Mouse (Mus musculus) cerebellum, adult 2 months (tissue): Measurements from ENCODE around the gene F10. TPM values are rescaled to one million over a fixed set of nuclear protein-coding genes. Genes with fewer than 3 reads are reported as not detected.

Experiments
- DNase-seq, 2 experiments: peaks; one replicate each; pipeline ENCODE4 v3.0.0; 2021
- H3K27ac ChIP-seq: fragments of 200-500 bp; 2 replicates; pipeline ENCODE4 v1.5.1; 2012; ENCODE audit warnings: low read length, control low read depth, inconsistent platforms; ENCODE audit not compliant: insufficient read depth
- H3K27me3 ChIP-seq: fragments of 200-500 bp; 2 replicates; pipeline ENCODE4 v1.6.1; 2012; ENCODE audit warnings: inconsistent platforms, mild to moderate bottlenecking, low read length, moderate library complexity; ENCODE audit not compliant: control insufficient read depth, insufficient read depth
- H3K4me1 ChIP-seq: fragments of 200-500 bp; 2 replicates; pipeline ENCODE4 v1.6.1; 2011; ENCODE audit warnings: low read length; ENCODE audit not compliant: control insufficient read depth, insufficient read depth
- H3K4me3 ChIP-seq: fragments of 200-500 bp; replicated peaks from 2 replicates; pipeline ENCODE3; 2011; ENCODE audit warnings: mild to moderate bottlenecking, low read depth, low read length, control low read depth; ENCODE audit not compliant: insufficient read depth
- CTCF ChIP-seq: fragments of 200-500 bp; IDR thresholded peaks from 2 replicates; pipeline ENCODE4 v1.5.1; 2011; ENCODE audit warnings: low read depth, mild to moderate bottlenecking, control low read depth, low read length, moderate library complexity, borderline replicate concordance; ENCODE audit not compliant: insufficient read depth
- POLR2A ChIP-seq: fragments of 200-500 bp; IDR thresholded peaks from 2 replicates; pipeline ENCODE4 v1.6.1; 2011; ENCODE audit warnings: low read length, control low read depth, borderline replicate concordance; ENCODE audit not compliant: insufficient read depth
- WGBS: fragments of 180-500 bp; shearing (Covaris S2); methylation state at CpG from one replicate; pipeline ENCODE4 v1.1.7; 2018; 5-methylcytosine and 5-hydroxymethylcytosine counted together
- polyA plus RNA-seq: library from polyadenylated mRNA; depleted of rRNA; stranded (reverse); fragments of >200 nt; gene quantifications from 2 replicates; pipeline ENCODE4 v1.2.3, GENCODE M21; 2012

F10 gene
- polyA plus RNA-seq, 1 experiment = not detected

DNA sequence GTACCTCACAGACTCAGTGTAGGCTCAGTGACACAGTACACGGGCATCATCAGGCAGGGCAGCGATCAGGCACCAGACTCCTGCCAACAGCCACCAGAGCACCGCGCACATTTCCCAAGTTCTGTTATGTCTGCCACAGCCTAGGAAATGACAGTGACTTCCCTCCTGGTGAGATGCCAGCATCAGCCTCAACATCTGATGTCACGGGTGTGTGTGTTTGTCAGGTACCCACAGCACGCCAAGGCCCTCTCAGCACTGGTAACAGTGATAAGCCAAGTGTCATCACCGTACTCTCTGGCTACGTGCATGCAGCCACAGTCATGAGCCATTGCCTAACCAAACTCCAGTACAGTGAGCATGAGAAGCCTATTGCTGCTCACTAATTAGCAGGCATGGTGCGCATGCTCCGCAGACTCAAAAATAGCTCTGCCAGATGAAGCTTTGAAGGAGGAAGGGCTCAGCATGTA, 729 bp upstream of the F10 start:
- Histone ChIP-seq H3K27ac (no peak overlapping the region), H3K4me1 (no peaks in the 10 kb centered on the region), H3K4me3 (no peak overlapping the region), H3K27me3 (no peaks in the 10 kb centered on the region)
- 73% methylated on average over 10 of the region's 10 CpGs for WGBS
- TF ChIP-seq POLR2A (no peak), CTCF (no peak)
- no peak for DNase-seq

DNA sequence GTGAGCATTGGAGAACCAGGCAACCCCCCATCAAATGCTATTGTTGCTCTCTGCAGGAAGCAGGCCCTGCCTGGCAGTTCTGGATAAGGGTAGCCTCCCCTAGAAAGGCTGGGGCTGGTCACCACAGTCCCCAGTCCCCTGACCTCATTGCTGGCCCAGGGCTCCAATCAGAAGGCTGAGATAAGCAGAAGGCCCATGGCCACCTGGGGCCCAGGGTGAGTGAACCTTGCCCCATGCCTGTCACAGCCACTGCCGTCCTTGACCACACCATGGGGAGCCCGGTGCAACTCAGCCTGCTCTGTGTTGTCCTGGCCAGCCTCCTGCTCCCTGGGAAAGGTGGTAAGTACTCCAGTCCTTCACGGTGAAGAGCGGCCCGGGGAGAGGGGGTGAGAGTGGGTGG, 461 bp downstream of the F10 start:
- TF ChIP-seq CTCF (no peak), POLR2A (no peak)
- H3K27ac ChIP-seq = no peak overlapping the region
- H3K4me1 ChIP-seq = no peaks in the 10 kb centered on the region
- 22% methylated on average over 5 of the region's 5 CpGs for WGBS
- no peaks in the 10 kb centered on the region for H3K27me3 ChIP-seq
- H3K4me3 ChIP-seq = no peak overlapping the region
- DNase-seq = no peak

DNA sequence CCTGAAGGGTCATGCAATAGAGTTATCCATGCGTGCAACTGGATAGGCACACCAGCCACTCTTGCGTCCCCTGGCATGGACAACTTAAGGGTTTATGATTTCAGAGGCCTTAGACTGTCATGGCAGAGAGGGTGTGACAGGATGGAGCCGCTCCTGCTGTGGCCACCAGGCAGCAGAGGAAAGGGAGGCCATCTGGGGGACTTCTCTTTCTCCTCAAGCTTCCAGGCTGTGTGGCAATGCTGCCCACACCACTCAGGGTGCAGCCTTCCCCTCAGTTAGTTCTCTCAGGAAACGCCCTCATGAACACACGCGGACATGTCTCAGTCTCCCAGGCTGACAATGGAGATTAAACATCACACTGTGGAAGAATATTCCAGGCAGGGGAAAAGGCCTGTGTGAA, 1.9 kb downstream of the F10 start:
- Histone ChIP-seq H3K4me1 (no peaks in the 10 kb centered on the region), H3K4me3 (no peak overlapping the region), H3K27me3 (no peaks in the 10 kb centered on the region), H3K27ac (no peak overlapping the region)
- TF ChIP-seq POLR2A = no peak
- no peak for TF ChIP-seq CTCF
- DNase-seq = no peak
- WGBS = 64% methylated on average over 6 of the region's 6 CpGs

DNA sequence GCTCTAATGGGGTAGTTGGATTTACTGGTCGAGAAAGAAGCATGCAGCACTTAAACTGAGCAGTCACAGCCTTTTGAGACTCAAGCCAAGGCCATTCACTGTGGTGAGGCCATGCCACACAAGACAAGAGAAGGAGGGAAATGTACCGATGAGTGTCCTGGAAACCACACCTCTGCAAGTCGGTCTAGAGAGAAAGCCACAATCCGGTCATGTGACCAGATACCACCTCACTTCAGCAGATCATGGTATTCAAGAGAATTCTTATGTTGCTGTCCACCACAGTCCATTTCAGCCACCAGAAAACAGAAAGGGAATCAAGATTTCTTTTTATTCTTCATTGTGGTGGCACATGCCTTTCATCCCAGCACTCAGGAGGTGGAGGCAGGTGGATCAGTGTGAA, 4.4 kb downstream of the F10 start:
- TF ChIP-seq POLR2A = no peak
- no peak for TF ChIP-seq CTCF
- no peak overlapping the region for H3K27ac ChIP-seq
- no peaks in the 10 kb centered on the region for H3K27me3 ChIP-seq
- H3K4me3 ChIP-seq = no peak overlapping the region
- 75% methylated on average over 4 of the region's 4 CpGs for WGBS
- no peaks in the 10 kb centered on the region for H3K4me1 ChIP-seq
- DNase-seq = no peak

DNA sequence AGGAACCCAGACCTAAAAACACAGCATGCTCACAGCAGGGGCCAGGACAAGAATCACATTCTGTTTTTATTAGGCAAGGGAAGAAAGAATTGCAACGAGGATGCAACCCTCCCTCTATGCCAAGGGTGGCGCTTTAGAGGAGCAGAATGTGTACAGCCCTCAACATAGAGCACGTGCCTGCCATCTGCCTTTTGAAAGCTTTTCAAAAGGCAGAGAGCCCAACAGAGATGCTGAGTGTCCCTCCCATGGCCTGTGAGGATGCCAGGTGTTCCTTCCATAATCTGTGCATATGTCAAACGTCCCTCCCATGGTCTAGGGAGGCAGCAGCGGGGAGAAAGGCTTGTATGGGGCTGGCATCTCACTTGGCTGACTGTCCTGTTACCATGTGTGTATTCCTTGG, 10.5 kb downstream of the F10 start:
- 7% methylated on average over 5 of the region's 5 CpGs for WGBS
- Histone ChIP-seq H3K27ac (no peak overlapping the region), H3K27me3 (no peaks in the 10 kb centered on the region), H3K4me3 (no peak overlapping the region), H3K4me1 (peaks cover 3% of the 10 kb centered on the region; the same call in 1 of the 2 replicates)
- TF ChIP-seq POLR2A = no peak
- no peak for TF ChIP-seq CTCF
- DNase-seq = no peak

DNA sequence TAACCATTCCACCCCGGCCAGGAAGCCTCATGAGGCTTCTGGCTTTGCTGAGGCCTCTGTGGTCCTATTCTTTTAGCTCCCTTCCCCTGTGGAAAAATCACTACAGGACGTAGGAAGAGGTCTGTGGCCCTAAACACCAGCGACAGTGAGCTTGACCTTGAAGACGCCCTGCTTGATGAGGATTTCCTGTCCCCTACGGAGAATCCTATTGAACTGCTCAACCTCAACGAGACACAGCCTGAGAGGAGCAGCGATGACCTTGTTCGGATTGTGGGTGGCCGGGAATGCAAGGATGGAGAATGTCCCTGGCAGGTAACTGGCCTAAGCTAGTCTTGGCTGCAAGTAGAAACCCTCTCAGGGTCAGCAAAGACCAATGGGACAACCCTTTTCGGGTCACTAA, 13.4 kb downstream of the F10 start:
- 58% methylated on average over 10 of the region's 10 CpGs for WGBS
- Histone ChIP-seq H3K4me1 (peaks cover 3% of the 10 kb centered on the region; the same call in 1 of the 2 replicates), H3K4me3 (no peak overlapping the region), H3K27me3 (no peaks in the 10 kb centered on the region), H3K27ac (no peak overlapping the region)
- TF ChIP-seq POLR2A (no peak), CTCF (no peak)
- no peak for DNase-seq

DNA sequence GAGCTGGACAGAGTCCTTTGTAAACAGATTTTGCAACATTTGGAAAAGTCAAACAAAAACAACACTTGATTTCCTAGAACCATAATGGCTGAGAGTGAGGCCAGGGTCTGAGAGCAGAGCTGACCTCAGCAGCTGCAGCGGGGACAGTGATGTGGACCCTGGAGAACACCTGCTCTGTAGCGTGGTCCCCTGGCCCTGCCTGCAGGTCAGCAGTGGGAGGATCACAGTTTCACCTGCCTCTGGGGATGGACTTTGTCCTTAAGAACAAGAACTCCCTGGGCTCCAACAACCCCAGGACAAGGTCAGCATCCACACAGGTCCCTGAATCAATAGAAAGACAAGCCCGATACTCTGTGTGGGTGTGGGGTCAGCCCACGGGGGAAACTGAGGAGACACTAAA, 20.2 kb downstream of the F10 start:
- H3K27me3 ChIP-seq = no peaks in the 10 kb centered on the region
- WGBS = 90% methylated on average over 4 of the region's 4 CpGs
- H3K4me3 ChIP-seq = no peak overlapping the region
- TF ChIP-seq CTCF (no peak), POLR2A (no peak)
- no peaks in the 10 kb centered on the region for H3K4me1 ChIP-seq
- H3K27ac ChIP-seq = no peak overlapping the region
- DNase-seq = no peak

DNA sequence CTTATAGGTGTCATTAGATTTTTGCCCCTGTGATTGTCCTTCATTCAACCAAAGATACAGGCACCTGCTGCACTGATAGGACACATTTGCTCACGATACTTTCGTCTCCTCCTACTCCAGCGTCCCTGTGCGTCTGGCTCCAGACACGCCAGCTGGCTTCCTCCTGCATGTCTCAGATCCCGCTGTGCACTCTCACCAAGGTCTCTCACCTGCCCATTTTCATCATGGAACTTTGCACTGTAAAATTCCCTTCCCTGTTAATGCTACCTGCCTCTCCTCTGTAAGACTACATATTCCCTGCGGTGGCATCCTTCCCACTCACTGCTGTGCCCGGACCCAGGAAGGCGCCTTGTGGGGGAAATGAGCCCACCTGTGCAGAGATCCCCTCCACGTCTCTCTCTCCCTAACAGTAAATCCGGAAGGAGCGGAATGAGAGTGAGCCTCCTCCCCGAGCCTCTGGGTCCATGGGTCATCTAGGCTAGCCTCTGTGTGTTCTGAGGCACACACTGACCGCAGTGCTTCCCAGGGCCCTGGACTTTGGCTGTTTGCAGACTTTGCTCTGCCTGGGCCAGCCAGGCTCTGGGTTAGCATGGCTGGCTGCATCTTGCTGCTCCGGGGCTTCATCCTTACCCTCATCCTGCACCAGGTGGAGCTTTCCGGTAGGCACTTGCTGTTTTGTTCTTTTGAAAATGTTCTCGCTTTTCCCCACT, 23.5 kb downstream of the F10 start, which contains the start of gene Proz:
Proz (plus strand) TSS at position 474 of the 710 bp plus-strand sequence.
- no peaks in the 10 kb centered on the region for H3K27me3 ChIP-seq
- TF ChIP-seq POLR2A (no peak), CTCF (no peak)
- WGBS = 61% methylated on average over 17 of the region's 17 CpGs

DNA sequence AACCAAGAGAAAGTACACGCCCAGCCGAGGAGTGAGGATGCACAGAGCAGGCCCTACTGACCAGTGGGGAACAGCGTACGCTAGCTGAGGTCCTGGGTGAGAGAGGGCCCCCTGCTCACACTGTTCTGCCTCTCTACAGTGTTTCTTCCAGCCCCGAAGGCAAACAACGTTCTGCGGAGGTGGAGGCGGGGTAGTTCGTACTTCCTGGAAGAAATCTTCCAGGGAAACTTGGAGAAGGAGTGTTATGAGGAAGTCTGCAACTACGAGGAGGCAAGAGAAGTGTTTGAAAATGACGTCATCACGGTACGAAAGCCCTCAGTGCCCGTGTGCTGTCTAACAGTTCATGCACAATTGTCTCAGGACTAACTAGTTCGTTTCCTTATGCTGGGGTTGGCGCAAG, 26.0 kb downstream of the F10 start:
- H3K4me3 ChIP-seq = no peak overlapping the region
- DNase-seq = no peak
- H3K4me1 ChIP-seq = no peaks in the 10 kb centered on the region
- WGBS = 77% methylated on average over 16 of the region's 16 CpGs
- H3K27me3 ChIP-seq = no peaks in the 10 kb centered on the region
- no peak overlapping the region for H3K27ac ChIP-seq
- no peak for TF ChIP-seq POLR2A
- no peak for TF ChIP-seq CTCF

More for the DNA sequence above, 23.5 kb downstream of the F10 start, which contains the start of gene Proz:
- no peak within 1 kb of the TSS for H3K27ac ChIP-seq
- no peaks in the 10 kb centered on the region for H3K4me1 ChIP-seq
- DNase-seq = no peak
- H3K4me3 ChIP-seq = no peak within 1 kb of the TSS
